Mouse (Mus musculus): ENCODE results near the gene Rag2. TPM values are rescaled to one million over a fixed set of nuclear protein-coding genes. Genes with fewer than 3 reads are reported as not detected.

Rag2 gene
- total RNA-seq, 2 experiments from 2014 or later, result not detected

DNA sequence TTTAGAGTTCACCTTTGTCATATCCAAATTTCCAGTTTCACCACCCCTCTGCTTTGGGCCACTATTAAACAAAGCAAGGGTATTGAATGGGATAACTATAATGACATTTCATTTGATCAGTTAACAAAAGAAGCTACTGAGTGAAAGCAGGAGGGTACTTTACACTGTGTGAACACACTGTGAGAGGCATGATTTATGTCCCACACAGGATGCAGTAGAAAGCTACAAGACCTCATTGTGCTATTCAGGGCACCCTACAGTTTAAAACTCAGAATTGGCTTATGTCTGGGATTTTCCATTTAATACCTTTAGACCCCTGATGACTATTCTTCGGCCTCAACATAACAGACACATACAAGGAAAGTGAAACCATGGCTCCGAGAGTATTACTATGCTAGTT, 1.5 kb upstream of the Rag2 start:
- DNase-seq (ENCODE audit: low spot score in 2 of 2), result no peak

DNA sequence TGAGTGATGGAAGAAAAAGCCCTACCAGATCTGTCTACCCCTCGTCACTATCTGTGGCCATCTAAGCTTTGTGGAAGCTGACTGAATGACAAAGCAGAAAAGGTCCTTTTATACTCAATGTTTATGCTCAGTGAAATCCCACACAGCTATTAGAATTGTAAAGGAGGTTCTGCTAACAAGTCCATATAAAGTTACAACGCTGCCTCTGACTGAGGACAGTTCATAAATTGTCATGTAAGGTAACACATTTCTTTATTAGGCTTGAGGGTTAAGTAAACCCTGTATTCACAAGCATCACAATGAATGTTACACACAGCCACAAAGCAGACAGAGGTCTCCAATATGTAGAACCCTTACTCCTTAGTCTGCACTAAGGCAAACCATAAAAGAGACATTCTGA, 507 bp upstream of the Rag2 start:
- DNase-seq (ENCODE audit: low spot score in 2 of 2), result no peak

DNA sequence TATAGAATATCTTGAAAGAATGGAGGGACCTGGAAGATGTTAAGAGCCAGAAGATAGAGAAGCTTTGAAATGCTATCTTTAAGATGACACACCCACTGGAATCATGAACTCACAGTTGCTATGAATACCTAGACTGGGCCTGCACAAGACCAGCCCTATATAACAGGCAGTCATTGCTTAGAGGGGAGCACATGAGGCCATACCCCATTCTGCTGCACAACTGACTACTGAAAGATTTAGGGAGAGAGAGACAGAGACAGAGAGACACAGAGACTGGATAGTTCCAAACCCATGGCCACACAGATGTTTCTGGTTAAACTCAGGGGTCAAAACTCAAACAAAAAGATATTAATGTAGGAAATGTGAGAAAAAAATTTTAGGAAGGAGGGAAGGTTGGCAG, 2.7 kb downstream of the Rag2 start:
- no peak for DNase-seq (ENCODE audit: low spot score in 2 of 2)

DNA sequence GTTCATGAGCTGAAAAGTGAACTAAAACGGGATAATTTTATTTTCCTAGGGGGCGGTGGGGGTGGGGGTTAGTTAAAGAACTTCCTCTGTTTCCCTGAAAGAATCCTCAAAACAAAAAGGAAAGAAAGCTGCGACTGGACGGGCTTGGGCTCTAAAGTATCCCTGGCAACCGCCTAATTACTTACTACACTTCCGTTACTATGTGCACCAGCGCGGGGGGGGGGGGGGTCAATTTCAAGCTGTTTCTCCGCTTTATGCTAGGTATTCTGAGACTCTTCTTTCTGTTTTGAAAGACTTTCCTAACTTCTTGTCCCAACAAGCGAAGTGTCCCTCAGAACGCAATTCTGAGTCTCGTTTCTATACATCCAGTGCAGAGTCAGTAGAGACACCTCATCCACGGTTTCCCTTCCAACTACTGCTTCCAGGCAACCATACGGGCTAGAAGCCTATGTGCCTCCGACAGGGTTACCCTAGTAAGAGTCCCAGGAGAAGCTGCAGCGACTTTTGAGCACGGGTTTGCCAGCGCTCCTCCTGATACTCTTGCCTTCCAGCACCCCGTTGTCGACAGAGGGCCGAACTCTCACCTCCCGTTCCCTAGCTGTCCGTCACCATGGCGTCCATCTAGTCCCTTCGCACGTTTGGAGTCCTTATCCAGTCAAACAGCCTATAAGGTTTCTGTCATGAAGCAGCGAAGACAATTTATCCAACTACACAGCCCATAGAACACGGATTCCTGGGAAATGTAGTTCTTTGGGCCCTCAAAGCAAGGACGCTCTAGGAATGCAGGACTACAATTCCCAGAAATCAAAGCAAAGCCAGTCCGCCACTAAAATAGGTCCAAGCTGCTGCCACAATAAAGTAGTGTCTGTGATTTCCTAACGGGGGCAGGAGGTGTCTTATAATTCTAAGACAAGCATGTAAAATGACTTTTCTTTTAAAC, 4.0 kb downstream of the Rag2 start:
- peak; percentile 33 to 57 for DNase-seq (ENCODE audit: low spot score in 2 of 2)

DNA sequence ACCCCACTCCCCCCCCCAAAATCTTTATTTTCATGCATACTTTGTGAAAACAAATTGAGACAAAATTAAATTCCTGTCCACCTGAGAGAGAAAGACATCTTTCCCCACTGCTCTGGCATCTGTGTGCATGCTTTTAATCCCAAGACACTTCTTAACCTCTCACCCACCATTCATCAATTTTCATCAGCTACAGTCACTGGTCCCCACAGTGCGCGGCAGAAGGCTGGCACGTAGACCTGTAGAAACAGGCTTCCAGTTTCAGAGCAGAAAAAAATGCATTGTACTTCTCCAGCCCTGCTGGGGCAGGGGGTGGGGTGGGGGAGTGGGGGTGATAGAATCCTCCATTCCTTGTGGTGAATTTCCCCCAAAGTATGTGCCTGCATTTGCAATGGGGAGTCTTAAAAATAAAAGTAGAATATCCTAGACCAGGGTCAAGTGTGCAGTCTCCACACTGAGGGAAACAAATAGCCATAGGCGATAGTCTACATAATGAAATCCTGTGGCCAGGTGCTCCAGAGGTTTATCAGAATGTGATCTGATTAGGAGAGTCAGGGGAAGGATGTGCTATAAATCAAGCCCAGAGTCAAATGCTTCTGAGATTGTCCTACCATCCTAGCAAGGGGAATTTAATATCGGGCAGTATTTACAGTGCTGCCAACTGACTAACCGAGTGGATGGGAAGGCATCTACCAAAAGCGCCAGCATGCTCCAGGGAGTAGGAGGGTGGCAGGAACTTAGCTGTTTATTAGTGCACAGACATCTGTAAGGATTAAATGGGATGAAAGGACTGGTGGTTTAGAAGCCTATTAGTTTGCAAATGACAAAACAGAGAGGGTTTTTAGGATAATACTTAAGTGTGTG, 14.7 kb downstream of the Rag2 start:
- no peak for DNase-seq (ENCODE audit: low spot score in 2 of 2)

DNA sequence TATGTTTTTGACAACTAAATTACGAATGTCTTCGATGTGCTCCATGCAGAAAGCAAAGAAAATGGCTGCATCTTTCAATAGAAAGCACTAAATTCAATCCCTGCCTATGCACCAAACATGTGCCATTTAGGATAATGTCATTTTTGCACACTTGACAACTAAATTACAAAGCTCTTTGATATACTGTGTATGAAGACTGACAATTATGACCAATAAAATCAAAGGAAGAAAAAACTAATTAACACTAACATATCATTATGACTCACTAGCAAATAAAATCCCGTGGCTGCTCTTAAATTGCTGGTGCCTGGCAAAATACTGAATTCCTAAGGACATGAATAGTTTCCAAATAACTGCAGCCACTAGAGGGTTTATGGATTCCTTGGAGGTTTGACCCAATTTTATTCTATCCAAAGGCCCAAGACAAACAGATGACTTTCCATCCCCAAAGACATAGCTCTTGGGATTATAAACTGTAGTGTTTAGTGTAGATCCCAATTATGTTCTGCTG, 15.4 kb downstream of the Rag2 start:
- no peak for DNase-seq (ENCODE audit: low spot score in 2 of 2)

DNA sequence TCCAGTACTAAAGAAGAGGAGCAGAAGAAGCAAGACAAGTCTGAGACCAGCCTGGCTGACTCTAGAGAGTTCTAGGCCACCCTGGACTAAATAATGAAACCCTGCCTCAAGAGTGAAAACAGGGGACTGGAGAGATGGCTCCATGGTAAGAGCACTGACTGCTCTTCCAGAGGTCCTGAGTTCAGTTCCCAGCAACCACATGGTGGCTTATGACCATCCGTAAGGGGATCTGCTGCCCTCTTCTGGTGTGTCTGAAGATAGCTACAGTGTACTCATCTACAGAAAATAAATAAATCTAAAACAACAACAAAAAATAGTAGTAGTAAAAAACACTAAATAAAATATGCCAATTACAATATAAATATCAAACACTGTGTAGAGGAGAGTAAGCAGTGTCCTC, 21.3 kb downstream of the Rag2 start:
- no peak for DNase-seq (ENCODE audit: low spot score in 2 of 2)

DNA sequence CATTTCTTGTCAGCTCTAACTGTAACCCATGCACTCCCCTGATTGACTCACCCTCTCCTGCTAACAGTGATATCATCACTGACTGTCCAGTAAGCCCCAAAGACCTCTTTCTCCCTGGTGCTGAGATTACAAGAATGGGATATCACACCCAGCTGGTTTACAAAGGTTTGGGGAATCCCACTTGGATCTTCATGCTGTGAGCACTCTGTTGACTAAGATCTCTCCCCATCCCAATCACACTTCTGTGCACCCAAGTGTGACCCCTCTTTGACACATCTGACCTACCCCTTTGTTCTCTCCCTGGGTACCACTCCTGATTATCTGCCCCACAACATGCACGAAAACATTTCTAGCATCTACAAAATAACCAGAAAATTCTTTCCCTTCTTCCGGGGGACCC, 23.8 kb downstream of the Rag2 start:
- no peak for DNase-seq (ENCODE audit: low spot score in 2 of 2)

DNA sequence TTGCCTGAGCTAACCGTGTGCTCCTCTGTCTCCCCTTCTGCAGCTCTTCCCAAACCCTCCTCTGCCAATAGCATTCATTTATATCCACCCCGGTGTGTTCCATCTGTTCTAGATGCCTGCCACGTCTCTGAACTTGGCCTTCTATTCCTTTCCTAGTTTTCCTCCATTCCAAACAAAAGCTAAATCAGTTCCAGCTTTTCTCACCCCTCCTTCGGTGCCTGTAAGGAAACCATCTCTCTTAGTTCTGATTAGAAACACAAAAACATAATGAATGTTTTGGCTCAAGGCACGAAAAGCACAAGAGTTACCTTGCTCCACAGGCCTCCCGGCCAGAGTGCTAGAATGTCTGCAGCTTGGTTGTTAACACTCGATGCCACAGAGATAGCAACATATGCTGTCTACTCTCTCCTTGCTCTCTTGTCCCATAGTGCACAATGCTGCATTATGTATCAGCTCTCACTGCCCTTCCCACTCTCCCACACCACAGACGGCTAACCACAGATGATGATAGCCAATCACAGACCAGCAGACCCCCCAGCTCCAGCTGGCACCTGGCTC, 24.7 kb downstream of the Rag2 start, which contains the start of the genes Rag1 and B230118H07Rik:
Gene Rag1 (minus strand): TSS at position 388 of the 558 bp plus-strand sequence.
Gene B230118H07Rik (minus strand): TSS at position 419 of the 558 bp plus-strand sequence.
- no peak for DNase-seq (ENCODE audit: low spot score in 2 of 2)

DNA sequence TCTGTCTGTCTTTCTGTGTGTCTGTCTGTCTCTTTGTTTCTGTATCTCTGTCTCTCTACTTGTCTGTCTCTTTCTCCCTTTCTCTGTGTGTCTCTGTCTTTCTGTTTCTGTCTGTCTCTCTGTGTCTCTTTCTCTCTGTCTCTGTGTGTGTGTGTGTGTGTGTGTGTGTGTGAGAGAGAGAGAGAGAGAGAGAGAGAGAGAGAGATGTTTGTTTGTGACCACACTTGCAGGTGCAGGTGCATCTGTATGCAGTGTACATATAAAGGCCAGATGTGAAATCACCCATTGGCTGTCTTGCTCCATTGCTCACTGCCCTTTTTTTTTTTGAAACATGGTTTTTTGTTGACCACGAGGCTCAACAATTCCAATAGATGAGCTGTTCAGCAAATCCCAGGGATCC, 25.9 kb downstream of the Rag2 start:
- DNase-seq (ENCODE audit: low spot score in 2 of 2), result no peak

DNA sequence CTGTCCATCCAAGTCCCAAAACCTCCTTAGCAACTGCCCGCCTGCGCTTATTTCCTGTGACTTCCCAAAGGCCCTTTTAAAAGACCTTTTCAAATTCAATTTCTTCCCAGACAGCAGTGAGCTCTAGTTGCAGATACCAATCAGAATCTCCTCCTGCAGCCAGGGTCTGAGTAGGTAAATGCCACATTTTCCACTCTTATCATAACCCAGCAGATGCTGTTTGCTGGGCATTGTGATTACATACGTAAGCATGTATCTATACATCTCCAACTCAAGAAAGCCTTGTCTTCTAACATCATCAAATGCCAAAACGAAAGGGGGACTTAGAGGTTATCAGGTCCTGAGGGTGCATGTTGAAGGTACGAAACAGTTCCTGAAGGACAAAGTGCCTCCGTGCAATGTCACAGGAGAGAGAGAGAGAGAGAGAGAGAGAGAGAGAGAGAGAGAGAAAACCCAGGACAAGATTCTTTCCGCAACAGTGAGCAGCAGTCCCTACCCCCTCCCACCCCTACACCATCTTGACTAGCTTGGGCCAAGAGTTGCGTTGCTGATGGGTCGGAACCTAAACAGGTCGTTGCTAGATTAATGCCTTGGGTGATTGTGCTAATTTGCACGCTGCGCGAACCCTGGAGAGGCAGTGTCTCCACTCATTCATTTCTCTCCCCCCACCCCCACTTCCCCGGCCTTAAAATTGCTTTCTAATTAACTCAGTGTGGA, 27.8 kb downstream of the Rag2 start:
- DNase-seq (ENCODE audit: low spot score in 2 of 2), result no peak

DNA sequence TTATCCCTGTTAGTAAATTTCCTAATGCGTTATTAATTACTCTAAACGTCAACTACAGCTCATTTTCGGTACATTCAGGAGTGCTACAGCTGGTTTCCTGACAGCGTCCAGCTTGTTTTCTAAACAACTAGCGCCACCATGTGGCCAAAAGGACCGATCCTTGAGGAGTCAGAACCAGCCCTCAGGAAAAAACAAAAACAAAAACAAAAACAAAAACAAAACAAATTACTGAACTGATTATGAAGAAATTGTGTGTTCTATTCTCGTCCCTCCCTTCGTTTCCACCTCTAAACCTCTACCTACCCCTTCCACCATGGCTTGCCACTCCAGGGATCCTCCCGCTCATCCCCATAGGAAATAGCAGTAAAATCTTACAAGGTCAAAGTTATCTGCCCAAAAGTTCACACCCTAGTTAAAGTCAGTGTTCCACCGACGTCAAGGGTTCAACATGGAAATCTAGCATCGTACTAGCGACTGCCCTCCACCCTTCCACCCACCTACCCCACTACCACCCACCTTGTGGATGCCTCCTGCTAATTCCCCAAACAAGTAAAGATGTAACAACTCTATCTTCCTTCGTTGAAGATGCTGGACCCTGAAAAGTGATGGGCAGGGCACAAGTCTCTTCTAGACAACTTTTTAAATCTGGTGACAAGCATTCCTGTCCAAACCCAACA, 28.5 kb downstream of the Rag2 start:
- DNase-seq (ENCODE audit: low spot score in 2 of 2), result peak; percentile 30 to 56

DNA sequence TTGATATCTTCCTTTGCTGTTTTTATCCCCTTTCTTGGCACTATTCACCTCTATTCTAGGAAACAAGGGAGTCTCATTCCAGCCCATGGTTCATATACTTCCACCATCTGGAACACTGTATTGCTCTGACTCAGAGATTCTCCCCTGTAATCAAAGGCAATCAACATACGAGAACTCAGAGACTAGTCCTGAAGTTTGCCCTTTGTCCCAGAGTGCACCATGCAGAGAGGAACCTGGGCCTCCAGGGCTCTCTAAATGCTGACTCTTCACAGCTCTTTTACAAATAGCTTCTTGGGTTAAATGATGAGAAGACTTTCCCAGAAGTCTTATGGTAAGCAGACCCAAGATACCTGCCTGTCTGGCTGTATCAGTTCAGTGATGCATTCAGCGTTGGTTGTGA, 36.0 kb downstream of the Rag2 start:
- DNase-seq (ENCODE audit: low spot score in 2 of 2), result no peak

DNA sequence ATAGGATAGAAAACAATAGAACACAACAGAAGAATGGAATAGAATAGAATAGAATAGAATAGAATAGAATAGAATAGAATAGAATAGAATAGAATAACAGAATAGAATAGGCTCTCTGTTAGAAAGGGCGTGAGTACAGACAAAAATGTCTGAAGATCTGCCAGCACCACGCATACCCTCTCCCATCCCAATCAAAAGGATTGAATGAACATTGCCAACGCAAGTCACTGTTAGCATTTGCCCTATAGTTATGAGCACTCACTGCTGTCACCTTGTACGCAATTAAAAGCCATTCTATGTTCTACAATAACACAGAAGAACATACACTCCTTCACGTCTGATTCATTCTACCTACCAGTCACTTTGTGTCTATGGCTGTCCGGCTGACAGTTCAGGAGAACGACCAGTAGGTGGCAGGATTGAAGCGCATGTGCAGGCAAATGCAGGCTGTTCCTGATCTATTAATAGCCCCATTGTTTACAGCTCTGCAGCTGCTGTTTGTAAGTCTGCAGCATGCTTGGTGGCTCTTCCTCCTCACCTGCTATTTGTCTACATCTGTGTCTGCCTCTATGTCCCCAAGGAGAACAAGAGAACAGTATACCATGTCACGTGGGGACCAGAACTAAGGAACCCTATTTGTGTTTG, 40.7 kb downstream of the Rag2 start:
- DNase-seq (ENCODE audit: low spot score in 2 of 2), result peak in 1 of 2 experiments; percentile 54

DNA sequence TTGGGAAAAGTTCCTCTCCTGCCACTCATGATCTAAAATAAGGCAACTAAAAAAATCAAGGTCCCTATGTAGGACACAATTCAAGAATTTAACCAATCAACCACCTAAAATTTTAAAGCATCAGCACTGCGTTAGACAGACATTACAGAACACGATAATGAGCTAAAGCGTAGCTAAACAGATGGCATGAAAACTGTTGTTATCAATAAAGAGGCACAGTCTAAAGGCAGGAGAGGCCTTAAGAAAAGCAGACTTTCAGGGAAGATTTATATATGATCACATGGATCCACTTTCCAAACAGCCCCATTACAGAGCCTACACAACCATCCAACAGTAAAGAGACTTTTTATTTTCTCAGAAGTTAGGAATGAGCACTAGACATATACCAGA, 41.2 kb downstream of the Rag2 start:
- DNase-seq (ENCODE audit: low spot score in 2 of 2), result no peak

DNA sequence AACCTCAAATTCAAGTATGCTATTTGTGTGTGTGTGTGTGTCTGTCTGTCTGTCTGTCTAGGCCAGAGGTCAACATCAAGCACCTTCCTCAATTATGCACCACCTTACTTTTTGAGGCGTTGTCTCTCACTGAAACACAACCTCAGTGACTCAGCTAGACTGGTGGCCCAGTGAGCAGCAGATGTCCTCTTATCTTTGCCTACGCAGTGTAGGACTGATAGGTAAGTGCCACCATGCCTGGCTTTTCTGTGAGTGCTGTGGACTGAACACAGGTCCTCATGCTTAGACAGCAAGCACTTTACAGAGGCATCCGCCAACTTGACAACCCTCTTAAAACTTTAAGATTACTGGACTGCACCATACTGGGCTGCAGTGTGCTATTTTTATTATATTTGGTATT, 44.2 kb downstream of the Rag2 start:
- no peak for DNase-seq (ENCODE audit: low spot score in 2 of 2)

DNA sequence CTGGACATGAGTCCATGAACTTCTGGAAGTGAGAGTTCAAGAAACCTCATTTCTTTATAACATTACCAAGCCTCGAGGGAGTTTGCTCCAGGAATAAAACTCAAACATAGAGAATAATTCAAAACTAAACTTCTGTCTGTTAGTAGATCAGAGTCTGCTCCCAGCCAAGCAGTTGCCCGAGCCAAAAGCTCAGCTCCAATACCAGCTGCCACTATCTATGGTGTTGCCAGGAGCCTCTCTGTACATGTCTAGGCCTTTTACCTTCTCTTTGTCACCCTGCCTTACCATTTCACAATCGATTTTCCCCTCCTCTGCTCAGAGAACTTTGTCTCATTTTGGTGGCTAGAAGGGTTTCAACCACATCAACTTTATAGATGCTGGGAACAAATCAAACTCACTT, 49.0 kb downstream of the Rag2 start:
- DNase-seq (ENCODE audit: low spot score in 2 of 2), result no peak

DNA sequence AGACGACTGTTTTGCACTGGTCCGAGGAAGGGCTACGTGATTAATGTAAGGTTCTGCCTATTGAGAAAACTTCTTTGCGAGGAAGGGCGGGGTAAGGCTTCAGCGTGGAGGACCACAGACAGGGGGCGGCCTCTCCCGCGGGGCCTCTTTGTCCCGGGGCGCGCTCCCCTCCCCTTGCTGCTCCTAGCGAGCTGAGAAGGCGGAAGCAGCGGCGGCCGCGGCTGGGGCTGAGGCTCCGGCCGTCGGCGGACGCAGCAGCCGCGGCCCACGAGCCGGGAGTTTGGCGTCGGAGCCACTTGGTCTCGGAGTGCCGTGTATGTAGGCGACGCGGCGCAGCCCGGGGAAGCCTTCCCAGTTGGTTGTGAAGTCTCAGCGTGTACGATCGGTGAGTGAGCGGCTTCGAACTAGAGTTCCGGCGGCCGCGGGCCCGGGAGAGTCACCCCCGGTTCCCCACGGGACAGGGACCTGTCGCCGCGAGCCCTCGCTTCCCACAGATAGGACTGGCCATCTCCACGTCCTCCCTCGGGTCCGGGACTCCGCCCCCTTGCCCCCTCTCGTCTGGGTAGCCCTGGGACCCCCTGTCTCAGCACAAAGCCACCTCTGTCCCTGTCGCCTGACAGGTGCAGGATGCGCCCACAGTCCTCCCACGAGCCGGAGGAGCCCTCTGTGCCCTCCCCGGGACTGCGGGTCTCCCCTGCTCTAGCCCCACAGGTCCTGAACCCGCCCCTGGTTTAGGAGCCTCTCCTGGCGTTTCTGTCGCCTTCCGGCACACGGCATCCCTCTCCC, 53.9 kb downstream of the Rag2 start, which contains the start of gene Traf6:
Gene Traf6 (plus strand): TSS at position 194 of the 786 bp plus-strand sequence.
- DNase-seq (ENCODE audit: low spot score in 2 of 2), result peak; percentile 74 to 81
